Mouse (Mus musculus): ENCODE measurements around the gene Wasf2.
A peak's percentile ranks its signal among the peaks of the same experiment; 100 is the strongest.

Gene Wasf2

DNA sequence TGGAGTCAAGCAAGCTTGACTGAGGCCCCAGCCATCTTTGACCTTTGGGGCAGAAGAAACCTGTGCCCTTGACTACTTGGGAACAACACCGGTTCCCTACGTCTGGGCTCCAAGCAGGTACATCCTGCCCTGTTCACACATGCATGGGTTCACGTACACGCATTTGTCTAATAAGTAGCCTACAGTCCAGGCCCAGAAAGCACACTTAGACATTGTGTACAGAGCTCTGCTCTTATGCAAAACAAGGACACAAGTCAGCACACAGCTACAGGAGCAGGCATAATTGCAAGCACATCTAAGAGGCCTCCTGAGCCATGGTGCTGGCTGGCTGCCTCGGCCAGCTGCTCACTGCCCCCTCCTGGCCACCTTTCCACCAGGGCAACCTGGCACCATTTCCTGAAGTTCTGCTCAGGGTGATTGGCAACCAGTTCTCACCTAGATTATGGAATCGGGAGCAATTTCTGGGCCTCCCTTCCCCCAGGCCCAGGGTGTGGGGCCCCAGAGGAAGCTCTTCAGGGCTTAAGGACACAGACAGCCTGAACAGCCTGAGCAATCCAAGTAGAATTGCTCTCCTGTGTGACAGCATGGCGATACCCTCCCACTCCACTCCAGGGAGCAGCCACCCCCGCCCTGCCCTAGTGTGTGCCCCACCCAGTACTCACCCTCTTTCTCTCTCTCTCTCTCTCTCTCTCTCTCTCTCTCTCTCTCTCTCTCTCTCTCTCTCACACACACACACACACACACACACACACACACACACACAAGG is 70.9 kb downstream of the Wasf2 start:
- no peak for DNase-seq (ENCODE audit: low spot score)

DNA sequence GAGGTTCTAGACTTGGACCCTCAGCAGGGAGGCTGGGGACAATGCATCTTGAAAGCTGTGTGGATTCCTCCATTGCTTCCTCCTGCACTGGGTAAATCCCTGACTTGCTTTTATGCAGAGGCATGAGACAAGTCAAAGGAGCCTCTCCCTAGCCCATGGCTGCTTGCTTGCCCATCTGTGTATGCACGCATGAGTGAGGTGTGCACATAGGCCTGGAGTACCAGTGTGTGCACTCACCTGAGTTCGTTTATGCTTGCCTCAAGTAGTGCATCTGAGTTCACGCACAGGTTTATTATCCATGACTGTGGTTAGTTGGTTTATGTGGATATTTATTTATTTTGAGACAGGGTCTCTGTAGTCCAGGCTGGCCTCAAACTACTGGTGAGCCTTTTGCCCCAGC is 71.9 kb downstream of the Wasf2 start:
- no peak for DNase-seq (ENCODE audit: low spot score)

DNA sequence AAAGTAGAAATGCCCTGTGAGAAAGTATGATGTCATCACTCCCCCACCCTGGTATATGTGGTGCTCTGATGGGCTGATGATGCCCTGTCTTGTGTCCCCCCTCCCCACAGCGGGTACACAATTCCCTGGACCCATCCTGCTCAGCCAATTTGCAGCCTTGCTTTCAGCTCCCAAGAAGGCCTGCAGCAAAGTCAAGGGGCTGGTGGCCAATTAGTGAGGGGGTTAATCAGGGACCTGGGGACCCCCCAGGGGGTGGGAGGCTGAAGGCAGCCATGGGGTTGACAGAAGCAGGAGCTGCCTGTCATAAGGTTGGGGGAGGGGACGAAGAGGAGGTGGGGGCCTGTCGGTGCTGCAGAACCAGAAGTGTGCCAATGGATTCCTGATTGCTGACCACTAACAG is 73.3 kb downstream of the Wasf2 start:
- DNase-seq (ENCODE audit: low spot score) = no peak

DNA sequence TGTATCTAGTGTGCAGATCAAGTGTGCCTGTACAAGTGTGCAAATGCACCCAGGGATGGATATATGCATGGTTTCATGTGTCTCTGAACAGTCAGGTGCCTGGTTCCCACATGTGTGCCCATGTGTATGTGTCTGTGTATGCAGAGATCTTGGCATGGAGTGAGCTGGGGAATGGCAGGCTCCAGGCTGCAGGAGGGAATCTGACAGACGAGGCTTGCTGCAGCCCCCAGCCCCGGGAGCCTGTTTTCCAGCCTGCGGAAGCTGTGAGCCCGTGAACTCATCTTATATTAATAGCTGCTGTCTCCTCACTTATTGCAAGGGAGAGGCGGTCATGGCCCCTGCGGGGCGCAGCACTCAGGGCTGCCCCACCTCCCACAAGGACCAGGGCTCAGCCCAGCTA is 74.1 kb downstream of the Wasf2 start:
- no peak for DNase-seq (ENCODE audit: low spot score)

DNA sequence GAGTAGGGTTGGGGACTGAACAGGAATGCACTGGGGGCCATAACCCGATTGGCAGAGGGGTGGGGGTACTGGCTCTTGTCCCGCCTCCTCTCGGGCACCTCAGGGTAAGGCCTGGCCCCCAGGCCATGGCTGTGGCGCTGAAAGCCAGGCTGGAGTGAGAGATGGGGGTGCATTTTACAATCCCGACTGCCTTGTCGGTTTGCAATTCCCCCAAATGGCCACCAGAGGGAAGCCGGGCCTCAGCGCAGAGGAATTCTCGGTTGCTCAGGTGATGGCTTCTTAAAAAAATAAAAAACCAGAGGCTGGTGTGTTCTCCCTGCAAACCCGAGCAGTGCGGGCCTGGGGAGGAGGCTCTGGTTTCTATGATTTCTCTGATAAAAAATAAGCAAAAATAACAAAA is 79.1 kb downstream of the Wasf2 start:
- peak; percentile 56 for DNase-seq (ENCODE audit: low spot score)

DNA sequence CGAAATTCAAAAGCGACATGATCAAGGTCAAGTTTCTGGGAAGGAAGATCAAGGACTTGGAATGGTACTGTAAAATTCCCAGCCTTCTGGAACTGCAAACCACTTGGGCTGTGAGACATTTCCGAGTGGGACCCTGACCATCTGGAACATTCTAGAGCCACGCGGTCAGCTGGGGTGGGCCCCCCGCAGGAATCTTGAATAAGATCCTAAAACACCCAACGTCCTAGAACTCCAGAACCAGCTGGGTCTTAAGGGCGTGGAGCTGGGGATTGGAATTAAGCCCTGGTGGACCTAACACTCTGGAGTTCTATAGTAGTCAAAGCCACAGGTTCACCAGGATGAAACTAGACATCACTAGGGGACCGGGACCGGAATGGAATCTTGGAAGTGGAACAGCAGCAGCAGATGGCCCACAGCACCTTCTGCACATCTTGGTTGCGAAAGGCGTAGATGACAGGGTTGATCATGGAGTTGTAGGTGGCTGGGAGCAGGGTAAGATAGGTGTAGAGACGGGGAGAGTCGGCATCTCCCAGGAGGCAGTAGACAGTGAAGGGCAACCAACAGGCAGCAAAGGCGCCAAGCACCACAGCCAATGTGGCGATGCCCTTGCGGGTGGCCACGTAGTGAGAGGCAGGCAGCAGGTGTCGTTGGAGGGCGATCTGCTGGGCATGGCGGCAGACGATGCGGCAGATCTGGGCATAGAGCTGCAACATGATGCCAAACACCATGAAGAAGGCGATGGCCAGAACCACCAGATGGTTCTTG is 79.9 kb downstream of the Wasf2 start:
- no peak for DNase-seq (ENCODE audit: low spot score)

DNA sequence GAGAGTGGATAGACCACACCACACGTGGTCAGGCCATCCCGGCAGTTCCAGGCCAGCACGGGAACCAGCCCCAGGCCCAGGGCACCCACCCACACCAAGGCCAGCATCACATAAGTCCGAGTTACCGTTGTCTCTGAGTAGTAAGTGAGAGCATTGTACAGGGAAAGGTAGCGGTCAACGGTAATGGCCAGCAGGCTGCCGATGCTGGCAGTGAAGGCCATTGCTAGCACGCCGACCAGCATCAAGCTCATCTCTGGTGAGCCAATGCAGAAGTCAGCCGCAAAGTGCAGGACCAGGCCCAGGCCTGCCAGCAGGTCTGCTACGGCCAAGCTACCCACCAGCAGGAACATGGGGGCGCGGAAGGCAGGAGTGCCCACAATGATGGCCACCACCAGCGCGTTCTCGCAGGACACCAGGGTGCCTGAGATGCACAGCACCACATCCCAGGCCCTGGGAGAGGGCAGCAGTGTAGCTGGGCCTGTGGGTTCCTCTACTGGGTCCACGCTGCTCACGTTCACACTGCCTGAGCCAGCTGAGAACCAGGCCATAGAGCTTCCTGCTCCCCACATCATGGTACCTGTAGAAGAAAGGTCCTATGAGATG is 80.6 kb downstream of the Wasf2 start:
- DNase-seq (ENCODE audit: low spot score) = no peak

DNA sequence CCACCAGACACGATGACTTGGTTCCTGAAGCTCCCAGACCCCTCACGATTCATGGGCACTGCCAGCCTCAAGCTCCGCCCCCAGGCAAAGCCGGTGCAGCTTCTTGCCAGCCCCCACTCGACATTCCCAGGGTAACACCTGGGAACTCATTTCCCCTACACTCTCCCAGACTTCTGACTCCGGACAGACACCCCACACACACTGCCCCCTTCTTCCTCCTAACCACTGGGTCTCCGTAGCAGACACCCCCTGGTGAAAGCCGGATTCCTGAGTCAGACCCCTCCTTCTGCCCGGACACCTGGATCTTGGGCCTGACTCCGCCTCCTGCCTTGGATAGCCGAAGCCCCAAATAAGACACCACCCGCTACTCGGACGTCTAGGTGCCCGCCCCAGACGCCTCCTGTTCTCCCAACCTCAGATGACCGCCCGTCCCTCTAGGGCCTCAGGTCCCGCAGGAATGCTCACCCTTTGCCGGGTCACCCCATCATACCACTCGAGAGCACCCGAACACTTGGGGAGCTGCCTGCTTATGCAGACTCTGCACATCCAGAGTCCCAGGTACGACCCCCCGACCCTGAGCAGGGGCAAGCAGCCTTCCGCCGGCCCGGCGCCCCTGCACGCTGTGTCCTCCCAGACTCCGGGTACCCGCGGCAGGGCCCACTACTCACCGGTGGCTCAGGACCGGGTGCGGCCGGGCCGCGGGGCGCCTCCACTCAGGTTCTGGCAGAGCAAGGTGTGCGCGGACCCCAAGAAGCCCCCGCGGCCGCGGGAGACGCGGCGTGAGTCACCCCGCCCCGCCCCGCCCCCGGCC is 81.7 kb downstream of the Wasf2 start, which contains the start of the genes Cd164l2 and Gpr3:
TSS of gene Cd164l2 (plus strand) at position 381 of the 811 bp plus-strand sequence.
TSS of gene Gpr3 (minus strand) at position 786 of the 811 bp plus-strand sequence.
- DNase-seq (ENCODE audit: low spot score) = no peak

DNA sequence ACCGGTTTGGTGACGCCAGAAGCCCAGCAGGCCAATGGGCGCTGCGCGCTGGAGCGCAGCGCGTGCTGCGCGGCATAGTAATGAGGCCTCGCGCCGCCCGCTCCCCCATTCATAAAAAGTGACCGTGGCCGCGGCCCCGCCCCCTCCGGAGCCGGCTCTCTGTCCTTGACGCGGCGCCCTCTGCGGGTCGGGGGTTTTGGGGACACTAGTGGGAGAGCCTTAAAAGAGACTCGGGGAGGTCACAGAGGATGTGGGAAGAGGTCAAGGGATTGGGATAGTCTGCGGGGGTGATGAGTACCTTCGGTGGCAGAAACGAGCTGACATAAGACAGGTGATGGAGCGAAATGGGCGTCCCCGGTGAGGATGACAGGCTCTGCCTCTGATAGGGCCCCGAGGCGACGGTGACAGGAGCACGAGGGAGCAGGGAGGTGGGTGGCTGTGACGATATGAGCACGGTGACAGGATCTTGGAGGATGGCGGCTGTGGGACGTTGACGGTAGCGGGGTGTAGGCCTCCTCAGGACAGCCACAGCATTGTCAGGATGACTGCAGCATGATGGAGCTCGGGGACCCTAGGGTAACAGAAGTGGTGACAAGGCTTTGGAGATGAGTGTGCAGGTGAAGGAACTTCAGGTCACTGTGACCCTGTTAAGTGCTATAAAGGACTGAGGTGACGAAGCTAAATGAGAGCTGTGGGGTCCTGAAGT is 82.4 kb downstream of the Wasf2 start:
- DNase-seq (ENCODE audit: low spot score) = peak; percentile 56

DNA sequence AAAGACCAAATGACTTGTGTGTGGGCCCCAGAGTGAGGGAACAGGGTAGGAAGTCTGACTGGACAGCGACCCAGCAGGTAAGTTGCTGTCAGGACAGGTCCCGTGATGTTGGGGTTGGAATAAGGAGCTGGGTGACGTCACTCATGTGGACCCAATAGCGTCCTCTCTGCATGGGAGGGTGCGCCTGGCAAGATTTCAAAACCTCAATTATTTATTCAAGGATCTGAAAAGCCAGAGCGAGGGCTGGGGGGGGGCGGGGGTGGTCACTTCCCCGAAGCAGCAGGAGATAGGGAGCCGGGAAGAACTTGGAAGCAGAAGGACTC is 82.9 kb downstream of the Wasf2 start:
- no peak for DNase-seq (ENCODE audit: low spot score)

DNA sequence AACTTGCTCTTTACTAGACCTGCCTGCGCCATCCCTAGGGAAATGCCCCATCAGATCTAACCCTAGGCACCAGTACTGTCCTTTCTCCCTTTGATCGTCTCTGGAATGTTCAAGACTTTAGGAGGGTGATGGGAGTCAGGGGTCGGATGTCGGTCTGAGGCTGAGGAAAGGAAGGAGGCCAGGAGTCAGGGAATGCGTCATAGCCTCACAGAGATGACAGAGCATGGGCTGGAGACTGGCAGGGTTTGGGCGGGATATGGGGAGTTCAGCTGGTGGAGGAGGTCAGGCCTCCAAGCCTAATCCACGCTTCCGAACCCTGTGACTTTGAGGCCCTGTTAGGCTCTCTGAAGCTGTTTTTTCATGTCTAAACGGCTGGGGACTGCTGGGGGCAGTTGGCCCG is 83.4 kb downstream of the Wasf2 start:
- DNase-seq (ENCODE audit: low spot score) = no peak

DNA sequence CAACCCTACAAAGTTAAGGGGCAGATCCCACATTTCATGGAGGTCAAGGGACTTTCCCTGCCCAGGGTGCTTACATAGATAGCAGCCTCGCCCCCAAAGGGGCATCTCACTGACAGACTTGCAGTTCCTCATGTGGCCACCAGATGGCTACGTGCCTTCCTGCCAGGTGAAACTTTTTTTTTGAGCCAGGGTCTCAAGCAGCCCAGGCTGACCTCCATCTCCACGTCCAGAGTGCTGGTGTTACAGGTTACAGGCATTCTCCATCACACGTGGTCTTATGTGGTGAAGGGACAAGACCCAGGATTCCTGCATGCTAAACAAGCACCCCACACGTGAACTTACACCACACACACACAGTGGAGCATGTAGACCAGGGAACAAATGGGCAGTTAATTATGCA is 87.3 kb downstream of the Wasf2 start:
- DNase-seq (ENCODE audit: low spot score) = peak; percentile 66

DNA sequence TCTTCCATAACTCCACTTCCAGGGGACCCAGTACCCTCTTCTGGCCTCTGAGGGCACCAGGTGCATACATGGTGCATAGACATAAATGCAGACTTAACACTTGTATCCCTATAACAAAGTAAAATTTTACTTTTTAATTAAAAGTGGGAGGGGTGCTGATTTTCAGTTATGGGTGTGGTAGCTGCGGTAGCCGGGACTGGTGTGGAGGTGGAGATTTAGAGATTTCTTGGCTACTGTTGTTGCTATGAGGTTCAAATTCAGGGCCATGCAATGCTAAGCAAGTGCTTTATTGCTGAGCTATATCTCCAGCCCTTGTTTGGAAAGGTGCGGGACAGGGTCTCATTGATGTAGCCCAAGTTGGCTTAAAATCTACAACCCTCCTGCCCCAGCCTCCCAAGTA is 88.4 kb downstream of the Wasf2 start:
- no peak for DNase-seq (ENCODE audit: low spot score)

DNA sequence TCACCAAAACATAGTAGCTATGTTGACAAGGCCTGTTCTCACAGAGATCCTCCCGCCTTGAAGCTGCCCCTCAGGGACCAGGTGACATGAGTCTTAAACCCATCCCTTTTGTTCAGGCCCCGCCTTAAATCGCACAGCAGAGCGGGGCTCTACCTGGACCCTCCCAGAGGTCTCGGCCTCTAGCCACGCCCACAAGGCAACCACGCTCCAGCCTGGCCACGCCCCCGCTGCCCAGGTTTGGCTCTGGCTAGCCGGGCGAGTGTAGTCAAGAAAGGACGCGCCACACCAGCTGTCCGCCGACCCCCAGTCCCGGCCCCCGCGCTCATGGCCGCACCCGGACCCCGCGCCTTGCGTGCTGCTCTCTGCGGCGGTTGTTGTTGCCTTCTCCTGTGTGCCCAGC is 90.4 kb downstream of the Wasf2 start:
- DNase-seq (ENCODE audit: low spot score) = no peak

DNA sequence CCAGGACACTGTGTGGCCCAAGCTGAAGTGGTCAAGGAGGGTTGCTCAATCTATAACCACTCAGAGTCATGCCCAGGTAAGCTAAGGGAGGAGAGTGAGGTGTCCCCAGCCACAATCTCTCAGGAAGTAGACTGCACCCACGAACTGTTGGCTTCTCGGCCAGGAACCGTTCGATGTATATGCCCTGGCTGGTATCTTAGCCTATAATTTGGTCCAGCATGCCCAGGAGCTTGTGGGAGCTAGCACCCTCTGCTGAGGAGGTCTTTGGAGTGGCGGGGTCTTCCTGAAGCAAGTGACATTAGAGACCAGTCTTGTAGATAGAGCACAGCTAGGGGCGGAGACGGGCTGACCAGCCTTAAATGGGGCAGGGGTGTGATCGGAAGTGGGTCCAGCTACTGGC is 91.4 kb downstream of the Wasf2 start:
- no peak for DNase-seq (ENCODE audit: low spot score)

DNA sequence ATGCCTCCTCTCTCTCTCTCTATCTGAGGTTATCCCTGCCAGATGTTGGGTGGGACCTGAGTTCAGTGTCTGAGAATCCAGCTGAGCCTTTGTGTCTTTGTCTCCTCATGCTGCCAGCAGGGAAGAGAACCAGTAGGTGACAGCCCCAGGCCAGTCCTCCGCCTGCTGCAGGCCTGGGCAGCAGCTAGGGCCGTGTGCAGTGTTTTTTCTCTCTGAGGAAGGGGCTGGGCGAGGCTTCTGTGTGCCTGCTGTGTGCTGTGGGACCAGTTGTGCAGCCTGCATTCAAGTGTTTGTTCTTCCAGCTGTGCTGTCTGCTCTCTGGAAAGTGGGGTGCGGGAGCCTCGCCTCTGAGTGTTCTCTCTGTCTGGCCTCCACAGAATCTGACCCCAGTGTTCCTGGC is 93.6 kb downstream of the Wasf2 start:
- DNase-seq (ENCODE audit: low spot score) = no peak

DNA sequence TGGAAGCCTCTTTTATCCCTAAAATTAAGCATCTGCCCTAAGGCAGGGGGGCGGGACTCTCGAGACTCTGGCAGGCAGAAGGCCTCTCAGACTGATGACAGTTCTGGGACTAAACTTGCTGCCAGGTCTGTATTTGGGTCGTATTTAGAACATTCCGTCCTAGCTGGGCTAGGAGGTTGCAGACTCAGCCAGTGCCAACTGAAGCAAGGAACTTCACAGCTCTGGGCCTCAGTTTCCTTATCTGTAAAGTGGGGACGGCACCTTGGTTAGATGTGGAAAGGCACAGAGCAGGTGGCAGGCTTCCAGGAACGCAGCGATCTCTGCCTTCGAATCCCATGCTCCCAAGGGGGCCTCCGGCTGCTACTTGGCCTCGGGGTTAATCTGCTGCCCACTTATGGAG is 95.8 kb downstream of the Wasf2 start:
- no peak for DNase-seq (ENCODE audit: low spot score)

DNA sequence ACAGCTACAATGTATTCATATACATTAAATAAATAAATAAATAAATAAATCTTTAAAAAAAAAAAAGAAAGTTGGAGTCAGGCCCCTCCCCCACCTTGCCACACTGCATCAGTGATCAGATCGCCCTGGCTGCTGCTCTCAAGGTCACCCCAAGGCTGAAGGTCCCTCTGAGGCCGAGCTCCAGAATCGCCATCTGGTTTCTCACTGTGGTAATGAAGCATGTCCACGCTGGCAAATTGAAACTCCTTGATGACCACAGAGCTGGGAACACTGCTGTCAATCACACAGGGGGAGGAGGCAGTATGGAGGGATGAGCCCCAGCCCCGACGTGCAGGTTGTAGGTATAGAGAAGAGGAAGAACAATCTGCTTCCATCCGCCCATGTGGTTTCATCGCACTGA is 97.3 kb downstream of the Wasf2 start:
- DNase-seq (ENCODE audit: low spot score) = no peak

DNA sequence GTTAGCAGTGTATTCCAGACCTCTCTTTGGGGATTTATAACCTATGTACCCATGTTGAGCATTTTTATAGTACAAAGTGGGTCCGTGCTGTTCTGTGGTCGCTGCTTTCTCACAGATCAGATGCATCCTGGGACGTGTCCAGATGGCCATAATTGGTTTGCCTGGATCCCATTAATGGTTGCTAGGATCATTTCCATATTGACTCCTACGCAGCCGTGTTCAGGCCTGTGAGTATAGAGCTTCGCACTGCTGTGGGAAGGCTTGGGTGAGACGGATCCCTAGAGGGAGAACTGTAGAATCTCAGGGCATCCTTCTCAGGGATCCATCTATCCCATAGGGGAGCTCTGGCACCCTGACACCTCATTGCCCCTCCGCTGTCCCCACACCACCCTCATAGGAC is 99.3 kb downstream of the Wasf2 start:
- no peak for DNase-seq (ENCODE audit: low spot score)

DNA sequence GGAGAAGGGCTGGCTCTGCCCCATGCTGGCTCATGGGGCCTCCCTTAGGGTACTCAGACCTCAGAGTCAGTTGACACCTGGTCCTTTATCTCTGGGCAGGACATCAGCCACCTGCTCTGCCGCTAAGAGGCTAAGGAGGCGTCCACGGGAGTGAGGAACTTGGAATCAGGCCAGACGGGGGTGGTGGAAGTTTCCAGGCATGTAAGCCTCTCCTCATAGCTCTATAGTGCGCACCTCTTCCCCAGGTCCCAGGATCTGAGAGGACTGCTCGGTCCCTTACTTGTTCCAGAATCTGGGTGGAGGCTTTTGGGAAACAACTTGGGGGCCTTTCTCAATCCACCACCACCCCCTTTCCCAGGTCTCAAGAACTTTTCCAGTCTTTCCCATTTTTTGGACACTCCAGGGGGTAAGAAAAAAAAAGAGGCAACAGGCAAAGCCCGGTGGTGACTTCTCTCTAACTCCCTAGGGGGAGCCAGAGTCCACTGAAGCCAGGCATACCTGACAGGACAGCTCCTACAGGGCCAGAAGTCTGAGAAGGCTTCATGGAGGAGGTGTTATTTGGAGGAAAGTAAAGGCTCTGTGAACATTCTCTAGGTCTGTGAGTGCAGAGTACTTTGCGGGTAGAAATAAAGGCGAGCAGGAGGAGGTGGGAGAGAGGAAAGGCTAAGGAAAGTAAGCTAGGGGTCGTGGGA is 103.1 kb downstream of the Wasf2 start:
- peak; percentile 62 for DNase-seq (ENCODE audit: low spot score)

DNA sequence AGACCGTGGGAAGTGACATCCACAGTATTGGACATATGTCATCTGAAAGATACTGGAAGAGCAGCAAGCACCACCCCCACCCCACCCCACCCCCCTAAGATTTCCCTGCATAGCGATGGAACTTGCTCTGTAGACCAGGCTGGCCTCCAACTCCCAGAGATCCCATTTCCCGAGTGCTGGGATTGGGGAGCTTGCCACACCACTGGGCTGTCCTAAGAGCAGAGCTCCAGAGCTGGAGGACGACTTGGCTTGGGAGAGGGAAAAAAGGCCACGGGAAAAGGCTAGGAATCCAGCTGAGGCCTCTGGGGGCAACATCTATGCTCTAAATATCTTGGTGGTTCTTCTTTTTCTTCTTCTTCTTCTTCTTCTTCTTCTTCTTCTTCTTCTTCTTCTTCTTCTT is 104.5 kb downstream of the Wasf2 start:
- DNase-seq (ENCODE audit: low spot score) = no peak

Measured in c-Kit-positive CD71-positive TER-119-positive erythroid progenitor cells, embryonic 14.5 days (primary cell).